Mouse (Mus musculus) testis, adult 2 months (tissue): Measurements from ENCODE around the gene Ch25h.

Experiments
- CTCF ChIP-seq: fragments of 200-500 bp; IDR thresholded peaks from 2 replicates; pipeline ENCODE4 v1.5.1; 2012; ENCODE audit warnings: low read depth, mild to moderate bottlenecking, inconsistent platforms, low read length, moderate library complexity; ENCODE audit not compliant: control insufficient read depth, insufficient read depth, insufficient replicate concordance
- POLR2A ChIP-seq: fragments of 200-500 bp; IDR thresholded peaks from 2 replicates; pipeline ENCODE4 v1.6.1; 2012; ENCODE audit warnings: low read depth, mild to moderate bottlenecking, inconsistent platforms, low read length, moderate library complexity; ENCODE audit not compliant: control insufficient read depth

DNA sequence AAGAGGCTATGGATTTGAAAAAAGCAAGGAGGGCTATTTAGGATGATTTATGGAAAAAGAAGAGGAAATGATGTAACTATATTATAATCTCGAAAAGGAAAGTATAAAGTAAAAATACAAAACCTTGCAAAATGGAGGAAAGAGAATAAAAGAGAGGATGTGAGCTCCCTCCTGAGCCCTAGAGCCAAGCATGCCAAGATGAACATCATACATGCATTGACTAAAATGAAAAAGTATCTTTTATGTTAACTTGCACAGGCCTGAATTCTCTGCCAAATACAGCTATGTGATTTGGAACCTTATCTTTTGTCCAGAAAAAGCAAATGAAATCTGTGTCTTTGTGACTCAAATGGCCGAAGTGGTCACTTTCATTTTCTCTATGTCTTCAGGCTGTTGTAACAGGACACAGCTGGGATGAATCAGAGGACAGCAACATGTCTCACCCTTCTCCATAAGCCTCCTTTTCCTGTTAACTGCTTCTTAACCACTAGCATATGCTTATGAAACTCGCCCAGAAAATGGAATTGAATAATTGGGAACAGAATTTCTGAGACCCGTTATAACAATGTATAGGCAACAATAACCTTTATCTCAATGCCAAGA is 29.5 kb downstream of the Ch25h start:
- TF ChIP-seq CTCF (no peak), POLR2A (no peak)
